Mouse (Mus musculus) adrenal gland, postnatal 14 days (tissue): ENCODE measurements at regions not wholly inside any gene's neighbourhood (a gene's known extent, or its start where the extent isn't known, plus 50 kb on each side); places are given as distances from the start of the nearest gene placed in this dataset.

ENCODE experiments used
- DNase-seq: peaks from one replicate; pipeline ENCODE4 v3.0.0; 2021; ENCODE audit warnings: mixed read lengths

DNA sequence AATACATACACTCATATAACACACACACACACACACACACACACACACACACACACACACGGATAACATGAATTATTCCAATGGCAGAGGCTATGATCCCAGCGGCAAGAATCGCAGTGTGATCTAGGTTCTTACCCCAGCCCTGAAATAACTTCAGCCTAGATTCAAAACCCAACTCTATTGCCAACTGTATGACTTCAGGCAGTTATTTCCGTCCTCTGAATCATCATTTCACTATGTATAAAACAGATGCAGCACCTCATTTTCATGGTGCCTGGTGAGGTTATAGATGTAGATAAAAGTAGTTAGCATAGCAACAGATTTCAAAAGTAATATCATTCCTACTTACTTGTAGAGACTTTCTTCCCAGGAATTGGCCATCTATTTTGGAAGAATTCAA is 61.0 kb upstream of the Tnfsf11 start:
- no peak for DNase-seq

DNA sequence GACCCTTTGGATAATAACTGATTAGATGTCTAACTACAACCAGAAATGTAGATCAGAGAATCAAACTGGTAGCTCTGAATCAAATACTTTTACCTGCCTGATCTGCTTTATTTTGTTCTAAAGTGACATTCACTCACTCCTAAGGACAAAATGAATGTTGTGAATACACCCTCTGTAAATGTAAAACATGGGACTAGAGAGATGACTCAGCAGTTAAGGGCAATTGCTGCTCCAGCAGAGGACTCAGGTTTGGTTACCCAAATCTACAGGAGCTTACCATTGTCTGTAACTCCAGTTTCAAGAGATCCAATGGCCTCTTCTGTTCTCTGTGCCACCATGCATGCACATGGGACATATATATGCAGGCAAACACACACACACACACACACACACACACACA is 57.0 kb upstream of the Tnfsf11 start:
- no peak for DNase-seq

DNA sequence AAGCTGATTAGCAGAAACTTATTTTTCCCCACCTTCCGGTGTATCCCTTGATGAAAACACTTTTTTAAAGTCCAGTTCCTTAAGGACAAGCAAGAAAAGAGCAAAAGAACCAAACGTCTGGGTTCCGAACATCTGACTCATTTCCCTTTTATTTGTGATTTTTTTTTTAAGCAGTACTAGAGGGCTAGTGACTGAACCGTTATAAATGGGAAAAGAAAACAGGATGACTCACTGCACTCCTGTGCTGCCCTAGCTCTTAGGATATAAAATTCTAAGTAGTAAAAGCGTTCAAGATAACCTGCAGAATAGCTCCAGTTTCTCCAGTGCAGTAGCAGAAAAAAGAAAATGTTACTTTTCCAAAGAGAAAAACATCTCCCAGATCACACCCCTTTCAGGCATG is 55.3 kb upstream of the Tnfsf11 start:
- no peak for DNase-seq
